Mouse (Mus musculus): ENCODE results near the gene Ccnd3.

DNA sequence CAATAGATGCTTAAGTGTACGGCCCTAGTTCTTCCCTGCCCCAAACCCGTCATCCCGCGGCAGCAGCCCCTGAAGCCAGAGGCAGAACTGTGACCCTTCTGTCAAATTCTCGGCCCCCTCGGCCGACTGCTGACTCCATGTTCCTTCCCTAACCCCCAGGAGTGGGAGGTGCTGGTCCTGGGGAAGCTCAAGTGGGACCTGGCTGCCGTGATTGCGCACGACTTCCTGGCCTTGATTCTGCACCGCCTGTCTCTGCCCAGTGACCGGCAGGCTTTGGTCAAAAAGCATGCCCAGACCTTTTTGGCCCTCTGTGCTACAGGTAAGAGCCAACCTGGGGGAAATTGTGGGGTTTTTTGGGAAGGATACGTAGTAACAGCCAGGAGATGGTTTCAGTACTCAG, 92.4 kb downstream of the Ccnd3 start:
- no peak for TF ChIP-seq CTCF (IDR thresholded peaks at IDR 0.05)
- no peak for TF ChIP-seq EP300 (IDR thresholded peaks at IDR 0.05)
